Mouse (Mus musculus) G1E (cell line): ENCODE results near the gene Sparcl1.

Experiments used
- CTCF ChIP-seq: IDR thresholded peaks from 2 replicates; pipeline ENCODE4 v1.5.1; 2012; ENCODE audit warnings: low read depth, low read length, inconsistent platforms, mixed read lengths
- GATA1 ChIP-seq: IDR thresholded peaks from 2 replicates; pipeline ENCODE4 v1.6.1; 2012; ENCODE audit warnings: borderline replicate concordance, low read length, inconsistent platforms, mixed read lengths
- GATA2 ChIP-seq: IDR thresholded peaks from 2 replicates; pipeline ENCODE4 v1.6.1; 2012; ENCODE audit warnings: low read depth, low read length, inconsistent platforms, borderline replicate concordance
- POLR2AphosphoS5 ChIP-seq: IDR thresholded peaks from 2 replicates; pipeline ENCODE4 v1.6.1; 2012; ENCODE audit warnings: low read depth, low read length, inconsistent platforms; ENCODE audit not compliant: insufficient replicate concordance
- TAL1 ChIP-seq: conservative IDR thresholded peaks from 2 replicates; pipeline ENCODE4 v1.6.1; 2012; ENCODE audit warnings: low read depth, low read length, inconsistent platforms, mixed read lengths

- TF ChIP-seq CTCF, result no peak
- TF ChIP-seq GATA1, result no peak
- TF ChIP-seq GATA2, result no peak
- no peak for TF ChIP-seq TAL1
- no peak for TF ChIP-seq POLR2AphosphoS5
Observed at GRCm38 (mm10) chr5:104110171-104110920, 3.2 kb downstream of the Sparcl1 start.
